Mouse (Mus musculus): ENCODE measurements at regions not wholly inside any gene's neighbourhood (a gene's known extent, or its start where the extent isn't known, plus 50 kb on each side); places are given as distances from the start of the nearest gene placed in this dataset.

DNA sequence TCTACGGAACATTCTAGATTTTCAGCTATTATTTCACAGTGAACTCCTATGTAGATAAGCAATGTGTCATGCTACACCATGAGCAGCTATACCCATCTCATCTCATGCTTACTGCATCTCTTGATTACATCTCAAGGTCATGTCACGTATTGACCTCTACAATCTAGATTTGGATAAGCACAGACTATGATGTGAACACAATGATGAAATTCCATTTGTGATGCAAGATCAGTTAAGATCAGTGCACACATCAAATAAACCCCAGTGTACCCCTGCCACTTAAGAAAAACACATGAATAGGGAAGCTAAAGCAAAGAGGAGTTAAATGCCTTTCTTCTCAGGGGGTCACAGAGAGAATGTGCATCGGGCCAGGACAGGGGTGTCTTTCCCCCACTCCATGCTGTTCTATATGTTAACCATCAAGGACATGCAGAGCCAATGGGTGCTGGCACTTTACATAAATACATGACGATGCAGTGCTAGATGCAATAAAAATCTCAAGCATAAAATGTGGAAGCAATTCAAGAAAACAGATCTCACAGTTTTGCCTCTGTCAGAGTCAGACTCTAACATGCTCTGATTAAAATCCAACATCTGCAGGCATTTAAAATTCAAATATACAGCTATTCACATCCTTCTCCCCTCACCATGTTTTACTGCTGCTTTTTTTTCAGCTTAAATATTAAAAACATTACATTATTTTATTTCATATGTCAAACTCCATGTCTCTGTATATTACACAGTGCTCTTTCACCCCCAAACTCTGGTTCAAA lies 157.1 kb upstream of the Gm15217 start:
- no peak for DNase-seq (ENCODE audit: low spot score)

DNA sequence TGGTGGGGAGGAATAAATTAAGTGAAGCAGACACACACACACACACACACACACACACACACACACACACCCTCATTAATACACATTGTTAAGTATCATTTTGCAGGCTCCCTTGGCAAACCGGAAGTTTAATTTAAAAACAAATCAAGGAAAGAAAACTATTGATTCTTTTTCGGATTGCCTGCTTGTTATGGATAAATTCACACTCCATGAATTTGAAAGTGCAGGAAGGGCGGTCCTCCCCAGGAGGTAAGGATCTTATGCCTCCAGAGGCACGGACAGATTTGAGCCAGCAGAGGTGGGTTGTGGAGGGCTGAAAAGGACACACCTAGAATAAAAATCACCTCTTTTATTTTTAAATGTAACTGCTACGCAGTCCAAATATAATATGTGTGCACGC lies 156.2 kb upstream of the Gm15217 start:
- no peak for DNase-seq (ENCODE audit: low spot score)

DNA sequence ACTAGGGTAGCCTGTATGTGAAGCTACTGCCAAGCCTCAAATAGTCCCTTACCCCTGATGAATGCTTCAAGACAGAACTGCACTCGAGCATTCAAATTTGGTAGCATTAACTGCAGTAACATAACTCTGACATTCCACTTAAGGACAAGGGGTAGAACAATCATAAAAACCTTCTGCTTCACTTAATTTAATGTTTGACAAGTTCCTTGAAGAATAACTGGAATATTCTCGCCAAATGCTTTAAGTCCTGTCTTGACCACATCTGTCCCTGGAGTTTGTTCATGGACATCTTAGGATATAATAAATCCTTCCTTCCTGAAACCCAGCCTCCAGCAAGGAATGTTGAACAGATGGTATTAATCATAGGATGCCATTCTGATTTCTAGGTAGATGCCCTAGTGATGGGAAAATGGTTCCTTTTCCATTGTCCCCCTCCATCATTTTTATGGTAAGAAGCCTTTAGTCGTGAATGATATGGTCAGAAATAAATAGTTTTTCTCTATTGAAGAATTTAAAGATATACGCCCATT lies 154.7 kb upstream of the Gm15217 start:
- DNase-seq (ENCODE audit: low spot score) = peak; percentile 23

DNA sequence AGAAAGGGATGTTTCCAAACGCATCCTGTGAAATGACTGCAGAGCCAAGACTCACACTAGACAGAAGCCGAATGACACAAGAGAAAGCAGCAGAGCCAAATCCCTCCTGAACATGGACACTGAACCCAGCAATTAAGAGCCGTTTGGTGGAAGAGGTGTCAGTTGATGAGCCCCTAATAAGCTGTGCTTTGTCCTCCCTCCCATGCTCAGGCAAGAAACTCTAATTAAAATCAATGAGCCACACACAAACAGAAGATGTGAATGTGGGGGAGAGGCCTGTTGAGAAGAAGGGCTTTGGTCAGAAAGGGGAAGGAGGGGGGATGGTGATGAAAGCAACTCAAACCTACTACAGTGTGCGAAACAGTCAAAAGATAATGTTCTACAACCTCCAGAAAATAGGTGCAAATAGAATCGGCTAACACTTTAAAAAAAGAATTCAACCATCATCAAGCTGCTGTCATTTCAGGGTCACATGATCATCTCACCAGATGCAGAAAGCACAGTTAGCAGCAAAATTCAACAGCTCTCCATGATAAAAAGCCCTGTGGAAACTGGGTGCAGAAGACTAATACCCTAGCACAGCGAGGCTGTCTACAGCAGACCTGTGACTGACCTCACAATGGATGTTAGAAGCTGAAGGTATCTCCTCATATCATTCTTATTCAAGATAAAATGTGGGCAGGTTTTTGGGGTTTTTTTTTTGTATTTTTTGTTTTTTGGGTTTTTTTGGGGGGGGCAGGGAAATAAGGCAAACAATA lies 153.2 kb upstream of the Gm15217 start:
- peak; percentile 9 for DNase-seq (ENCODE audit: low spot score)

DNA sequence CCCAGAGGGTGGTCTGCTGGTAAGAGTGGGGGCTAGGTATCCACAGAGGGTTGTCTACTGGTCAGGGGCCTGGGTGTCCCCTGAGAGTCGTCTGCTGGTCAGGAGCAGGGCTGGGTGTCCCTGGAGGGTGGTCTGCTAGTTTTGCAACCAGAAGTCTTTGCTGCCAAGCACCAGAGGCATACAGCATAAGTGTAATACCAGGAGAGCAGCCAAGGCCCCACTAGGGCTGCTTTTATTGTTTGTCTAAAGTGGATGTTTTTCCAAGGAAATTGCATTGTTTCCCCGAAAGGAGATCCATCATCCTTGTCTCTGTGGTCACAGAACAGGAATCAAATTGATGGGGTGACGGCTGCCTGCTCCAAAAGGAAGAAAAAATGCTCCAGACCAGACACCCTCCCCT lies 145.2 kb upstream of the Gm15217 start:
- no peak for DNase-seq (ENCODE audit: low spot score)

DNA sequence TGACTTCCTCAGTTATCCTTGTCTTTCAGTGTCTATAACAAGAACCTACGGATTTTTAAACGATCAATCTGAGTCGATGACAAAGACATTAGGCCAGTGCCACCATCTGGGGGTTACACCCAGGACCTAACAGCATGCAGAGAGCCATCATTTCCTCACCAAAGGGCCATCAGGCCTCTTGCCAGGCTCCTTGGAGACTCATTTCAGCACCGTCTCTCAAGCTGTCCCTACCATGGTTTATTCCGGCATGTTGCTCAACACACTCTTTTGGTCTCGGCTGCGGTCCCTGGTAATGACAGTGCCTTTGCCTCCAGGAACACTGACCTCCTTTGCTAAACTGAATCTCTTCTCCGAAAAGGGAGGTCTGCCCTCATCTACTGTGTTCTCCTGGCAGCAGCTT lies 144.4 kb upstream of the Gm15217 start:
- no peak for DNase-seq (ENCODE audit: low spot score)

DNA sequence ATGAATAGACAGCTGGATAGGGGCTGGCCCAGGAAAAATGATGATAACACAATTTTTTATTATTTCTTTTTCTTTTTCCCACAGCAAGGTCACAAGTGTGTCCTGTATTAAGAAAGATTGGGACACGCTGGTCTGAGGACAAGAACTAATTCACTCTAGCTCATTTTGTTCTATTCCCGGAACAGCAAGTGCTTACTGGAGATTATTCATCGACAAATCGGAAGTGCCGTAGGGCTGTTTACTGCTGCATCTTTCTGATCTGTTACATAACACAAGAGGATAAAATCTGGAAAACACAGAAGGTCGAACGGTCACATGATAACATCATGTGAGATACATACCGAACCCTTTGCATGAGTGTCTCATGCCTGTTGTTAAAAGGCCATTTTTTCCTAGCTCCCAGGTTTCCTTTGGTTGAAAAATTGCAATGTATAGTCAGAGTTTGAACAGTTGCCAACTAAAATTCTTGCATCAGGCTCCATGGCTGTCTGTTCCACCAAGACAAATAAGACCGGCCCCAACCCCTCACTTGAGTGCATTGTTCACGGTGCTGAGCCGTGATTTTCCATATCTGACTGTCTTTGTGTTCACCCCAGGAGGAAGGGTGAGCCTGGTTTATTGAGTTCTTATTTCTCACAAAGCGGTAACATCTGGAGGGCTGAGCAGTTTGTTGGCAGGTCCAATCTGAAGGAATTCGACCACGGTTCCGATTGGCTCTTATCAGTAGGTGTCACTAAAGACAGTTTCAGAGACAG lies 139.0 kb upstream of the Gm15217 start:
- no peak for DNase-seq (ENCODE audit: low spot score)

DNA sequence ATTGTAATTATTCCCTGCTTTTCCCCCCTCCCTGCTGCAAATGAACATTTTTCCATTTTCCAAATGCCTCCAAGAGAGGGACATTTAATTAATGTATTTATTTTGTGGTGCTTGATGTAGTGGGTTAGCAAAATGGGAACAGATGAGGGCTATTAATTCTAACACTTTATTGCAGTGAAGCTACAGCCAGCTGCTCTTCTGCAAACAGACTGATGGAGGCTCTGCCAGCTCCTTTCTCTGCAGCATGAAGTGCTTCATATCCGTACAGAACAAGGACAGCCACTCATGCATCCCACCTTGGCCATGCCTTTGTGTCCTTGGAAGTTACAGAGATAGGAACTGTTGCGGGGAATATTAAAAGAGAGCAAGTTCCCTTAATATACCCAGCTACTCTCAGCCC lies 138.3 kb upstream of the Gm15217 start:
- DNase-seq (ENCODE audit: low spot score) = no peak

DNA sequence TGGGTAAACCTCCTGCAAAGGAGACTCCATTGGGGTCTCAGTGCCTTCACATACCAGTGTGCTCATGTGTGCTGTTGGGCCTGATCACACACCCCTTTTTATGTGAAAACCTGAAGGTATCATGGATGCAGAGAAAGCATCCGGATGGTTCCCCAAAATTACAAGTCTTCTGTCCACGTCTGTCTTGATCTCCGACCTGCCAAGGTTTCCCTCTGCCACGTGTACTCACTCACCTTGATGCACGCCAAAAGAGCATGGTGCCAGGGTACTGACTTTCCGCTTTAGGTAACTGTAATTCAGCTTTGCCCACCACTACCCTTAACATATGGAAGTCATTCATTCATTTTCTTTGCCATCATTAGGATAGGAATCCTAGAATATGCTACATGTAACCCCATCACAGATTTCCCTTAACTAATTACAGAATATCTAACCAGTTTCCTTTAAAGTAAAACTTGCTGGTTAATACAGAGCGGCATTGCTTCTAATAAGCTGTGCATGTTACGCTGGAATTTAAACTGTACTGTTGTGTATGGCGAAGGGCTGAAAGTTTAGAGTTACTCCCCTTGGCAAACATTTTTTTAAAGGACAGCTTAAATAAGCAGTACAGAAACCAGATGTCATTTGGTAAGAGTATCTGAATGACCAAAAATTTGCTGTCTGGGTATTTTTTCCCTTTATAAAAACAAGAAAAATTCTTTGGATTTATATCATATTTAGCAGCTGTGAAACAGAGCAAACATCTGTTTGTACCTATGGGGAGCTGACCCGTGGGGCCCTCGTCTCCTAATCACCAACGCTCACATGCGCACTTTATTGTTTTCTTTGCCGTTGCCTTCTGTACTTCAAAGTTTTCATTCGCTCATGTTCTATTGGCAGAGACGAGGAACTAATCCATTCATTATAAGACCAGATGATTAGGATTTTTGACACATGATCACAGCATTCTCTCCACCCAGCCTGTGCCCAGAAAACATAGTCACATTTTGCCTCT lies 131.4 kb upstream of the Gm15217 start:
- DNase-seq (ENCODE audit: low spot score) = no peak

DNA sequence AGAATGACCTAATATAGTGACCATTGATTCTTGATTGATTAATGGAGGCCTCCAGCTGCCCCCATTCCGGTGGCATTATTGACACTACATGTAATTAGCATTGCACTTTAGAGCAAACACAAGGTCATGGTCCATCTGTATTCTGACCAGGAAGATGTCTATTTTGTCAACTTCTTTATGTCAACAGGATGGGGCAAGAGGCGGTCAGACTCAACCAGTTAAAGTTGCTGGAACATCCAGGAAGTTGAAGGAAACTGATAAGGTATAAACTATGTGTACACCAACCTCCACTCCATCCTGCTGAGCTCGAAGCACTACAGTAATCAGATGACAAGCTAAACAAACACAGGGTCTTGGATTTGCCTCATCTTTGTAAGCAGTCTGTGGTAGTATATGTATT lies 130.1 kb upstream of the Gm15217 start:
- no peak for DNase-seq (ENCODE audit: low spot score)

DNA sequence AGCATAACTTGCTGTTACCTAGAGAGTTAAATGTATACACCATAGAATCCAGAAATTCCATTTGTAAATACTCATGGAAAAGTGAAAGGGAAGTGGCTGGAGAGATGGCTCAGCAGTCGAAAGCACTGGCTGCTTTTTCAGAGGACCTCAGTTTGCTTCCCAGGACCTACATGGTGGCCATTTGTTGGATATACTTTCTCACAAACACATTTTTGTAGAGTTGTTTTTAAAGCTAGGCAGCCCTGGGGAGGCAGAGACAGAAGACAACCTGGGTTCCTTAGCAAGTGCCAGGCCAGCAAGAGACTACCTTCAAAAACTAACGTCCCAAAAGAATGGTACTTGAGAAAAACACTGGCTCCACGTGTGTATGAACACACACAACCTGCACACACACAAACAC lies 124.0 kb upstream of the Gm15217 start:
- DNase-seq (ENCODE audit: low spot score) = no peak

DNA sequence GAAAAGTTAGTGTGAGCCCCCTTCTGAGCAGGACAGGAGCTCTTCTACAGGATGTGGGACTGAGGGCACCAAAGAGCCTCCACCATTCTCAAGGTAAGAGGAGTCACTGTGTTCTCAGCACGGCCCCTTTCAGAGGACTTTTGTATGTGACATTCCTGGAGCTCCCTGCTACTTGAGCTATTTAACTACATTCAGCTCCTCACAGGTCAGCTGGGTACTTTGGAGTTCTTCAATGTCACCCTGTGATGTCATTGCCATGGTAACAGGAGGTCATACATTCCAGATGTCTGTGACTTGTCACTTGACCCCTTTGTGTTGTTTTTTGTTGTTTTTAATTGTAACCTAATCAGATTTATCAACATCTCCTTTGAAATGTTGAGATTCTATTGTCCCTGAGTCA lies 122.9 kb upstream of the Gm15217 start:
- peak; percentile 73 for DNase-seq (ENCODE audit: low spot score)

DNA sequence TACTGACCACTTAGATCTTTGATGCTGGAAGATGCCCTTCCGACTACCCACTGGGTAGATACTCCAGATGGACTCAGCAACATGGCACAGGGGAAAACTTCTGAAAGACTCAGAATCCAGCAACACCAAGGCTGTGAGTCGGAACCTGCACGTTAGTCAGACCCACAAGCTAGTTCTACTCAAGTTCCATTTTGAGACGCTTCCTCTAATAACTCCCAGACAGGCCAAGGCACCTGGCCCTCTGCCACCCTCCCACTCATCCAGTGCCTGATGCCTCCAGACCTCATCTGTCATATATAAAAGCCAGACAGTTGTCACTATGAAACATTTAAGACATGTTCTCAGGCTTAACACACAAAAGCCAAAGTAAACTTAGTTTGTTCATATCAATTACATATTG lies 121.9 kb upstream of the Gm15217 start:
- no peak for DNase-seq (ENCODE audit: low spot score)

DNA sequence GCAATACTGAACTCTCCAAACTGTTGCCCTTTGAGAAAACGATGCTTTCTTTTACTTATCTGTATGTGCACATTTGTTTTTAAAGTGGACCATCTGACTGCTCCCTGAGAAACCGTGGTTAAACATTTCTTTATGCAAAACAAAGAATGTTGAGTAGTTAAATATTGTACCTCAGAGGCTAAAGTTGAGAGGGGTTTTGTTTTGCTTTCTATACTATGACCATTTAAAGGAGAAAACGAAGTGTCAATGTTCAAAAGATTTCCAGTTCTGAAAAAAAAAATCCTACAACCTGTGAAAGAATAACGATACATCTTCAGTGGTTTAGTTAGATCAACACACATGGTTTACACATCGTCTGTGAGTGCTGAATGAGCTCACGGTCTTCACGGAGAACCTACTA lies 120.7 kb upstream of the Gm15217 start:
- DNase-seq (ENCODE audit: low spot score) = no peak

DNA sequence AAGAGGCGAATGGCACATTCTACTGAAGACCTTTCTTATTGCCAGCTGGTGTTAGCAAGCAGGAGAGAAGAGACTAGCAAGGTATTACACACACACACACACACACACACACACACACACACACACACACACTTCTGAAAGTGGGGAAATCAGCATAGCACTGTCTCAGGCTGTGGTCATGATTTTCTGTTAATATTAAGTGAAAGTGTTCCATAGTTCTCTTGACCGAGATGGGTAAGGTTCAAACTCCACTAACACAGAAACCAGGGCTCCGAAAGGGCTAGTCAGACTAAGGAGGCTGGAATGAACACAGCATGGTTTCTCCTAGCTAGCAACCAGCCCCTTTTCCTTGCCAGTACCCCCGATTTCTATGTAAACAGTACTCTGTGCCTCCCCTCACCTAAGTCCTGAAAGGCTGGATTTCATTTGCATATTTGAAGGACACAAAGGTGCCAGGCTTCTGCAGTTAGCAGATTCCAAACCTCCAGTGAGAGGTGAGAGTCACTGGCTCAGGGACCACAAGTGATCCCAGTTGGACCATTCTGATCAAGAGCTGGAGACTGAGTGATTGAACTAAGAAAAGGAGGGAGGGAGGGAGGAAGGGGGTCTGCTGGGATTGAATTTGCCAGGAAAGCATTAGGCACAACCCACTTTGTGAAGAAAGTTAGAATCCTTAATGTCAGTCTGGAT lies 118.8 kb upstream of the Gm15217 start:
- no peak for DNase-seq (ENCODE audit: low spot score)

DNA sequence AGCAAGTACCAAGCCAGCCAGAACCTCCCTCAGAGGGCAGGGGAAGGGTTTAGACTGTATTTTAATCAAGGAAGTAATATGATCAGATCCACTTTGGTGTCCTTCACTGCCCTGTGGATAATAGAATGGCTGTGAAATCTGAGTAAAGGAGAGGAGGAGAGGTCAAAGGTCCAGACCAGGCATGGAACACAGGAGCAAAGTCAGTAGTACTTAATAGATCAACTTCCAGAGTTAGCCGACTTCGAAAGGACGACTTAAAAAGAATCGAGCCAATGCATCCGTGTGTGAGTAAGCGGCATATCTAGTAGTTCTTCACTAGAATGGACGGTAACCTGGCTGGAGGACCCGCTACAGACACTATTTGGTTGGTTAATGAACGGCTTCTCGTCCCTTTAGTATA lies 103.8 kb upstream of the Gm15217 start:
- DNase-seq (ENCODE audit: low spot score) = no peak

DNA sequence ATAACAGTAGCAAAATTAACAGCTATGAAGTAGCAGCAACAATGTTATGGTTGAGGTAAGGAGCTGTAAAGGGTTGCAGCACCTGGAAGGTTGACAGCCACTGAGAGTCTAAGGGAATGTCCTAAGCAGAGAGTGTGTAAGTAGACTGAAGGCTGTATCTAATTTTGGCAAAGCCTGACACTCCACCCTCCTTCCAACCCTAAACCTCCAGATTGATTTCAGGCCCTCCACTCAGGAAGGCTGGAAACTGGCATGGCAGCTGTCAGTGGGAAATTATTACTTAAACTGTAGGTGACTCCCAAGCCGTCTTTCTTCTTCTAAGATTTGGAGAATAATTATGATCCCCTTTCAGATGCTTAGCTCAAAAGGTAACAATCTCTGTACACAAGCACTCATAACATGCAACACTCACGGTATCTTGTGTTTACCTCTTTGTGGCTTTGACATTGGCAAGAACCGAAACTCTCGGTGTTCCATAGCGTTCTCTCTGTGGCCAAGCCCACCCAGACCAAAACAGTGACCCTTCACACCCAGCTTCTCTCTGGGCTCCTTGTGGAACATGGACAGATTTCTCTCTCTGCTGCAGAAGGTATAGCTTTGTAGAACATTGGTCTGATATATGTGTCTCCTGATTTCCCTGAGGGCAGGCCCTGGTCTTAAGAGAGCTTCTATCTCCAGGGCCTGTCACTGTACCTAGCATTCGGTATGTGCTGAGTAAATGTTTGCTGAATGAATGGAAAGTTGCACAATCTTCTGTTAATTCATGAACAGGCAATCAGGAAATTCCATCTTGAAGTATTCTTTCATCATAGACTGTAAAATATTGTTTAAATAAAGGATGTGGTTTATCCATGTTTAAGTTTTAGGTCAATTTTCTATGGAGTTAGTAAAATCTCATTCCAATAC lies 102.0 kb upstream of the Gm15217 start:
- DNase-seq (ENCODE audit: low spot score) = no peak

DNA sequence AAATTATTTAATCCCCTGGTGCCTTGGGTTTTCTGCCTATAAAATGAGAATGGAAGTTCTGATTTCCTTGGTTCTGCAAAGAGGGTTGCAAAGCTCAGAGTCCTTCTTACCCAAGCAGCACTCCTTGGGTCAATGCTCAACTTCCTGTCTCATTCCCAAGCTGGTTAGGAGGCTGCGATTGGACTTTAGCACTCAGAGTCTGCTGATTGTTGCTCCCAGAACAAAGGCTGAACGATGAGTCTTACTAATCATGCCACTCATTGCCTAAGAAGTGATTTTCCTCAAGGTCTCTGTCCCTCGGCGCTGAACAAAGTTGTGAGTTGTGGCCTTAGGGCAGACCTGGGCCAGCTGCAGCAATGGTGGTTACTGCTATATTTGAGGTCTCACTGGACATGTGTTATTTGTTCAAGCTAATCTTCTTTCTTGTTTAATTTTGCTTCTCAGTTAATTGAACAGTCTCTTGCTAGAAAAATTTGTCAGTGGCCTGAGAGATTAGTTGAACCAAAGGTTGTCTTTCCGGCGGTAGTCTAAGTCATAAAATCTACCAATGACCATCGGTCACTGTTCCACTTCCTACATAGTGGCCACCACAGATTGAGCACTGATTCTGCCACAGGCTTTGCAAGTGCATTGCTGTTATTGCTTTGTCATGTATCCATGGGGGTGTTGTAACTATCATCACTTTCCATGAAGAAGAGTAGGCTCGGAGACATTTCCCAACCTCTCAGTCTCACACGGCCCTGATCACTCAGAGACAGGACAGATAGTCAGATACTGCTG lies 101.2 kb upstream of the Gm15217 start:
- no peak for DNase-seq (ENCODE audit: low spot score)

DNA sequence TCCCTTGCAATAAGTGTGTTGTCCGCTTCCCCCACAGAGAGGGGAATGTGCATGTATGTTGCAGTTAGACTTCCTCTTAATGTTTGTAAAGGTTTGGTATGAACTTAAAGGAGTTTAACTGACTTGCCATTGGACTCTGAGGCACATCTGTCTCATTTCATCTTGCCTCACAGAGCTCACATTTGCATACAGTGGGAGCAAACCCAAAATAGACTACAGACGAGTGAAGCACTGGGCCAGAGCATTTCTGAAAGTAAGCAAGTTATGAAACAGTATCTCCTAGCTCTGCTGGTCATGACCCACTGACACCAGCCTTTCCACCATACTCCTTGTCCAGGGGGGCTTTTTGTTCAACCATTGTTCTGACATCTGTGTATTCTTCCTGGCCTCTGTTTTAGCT lies 86.8 kb upstream of the Gm15217 start:
- DNase-seq (ENCODE audit: low spot score) = no peak
